In the genomic region with DNA sequence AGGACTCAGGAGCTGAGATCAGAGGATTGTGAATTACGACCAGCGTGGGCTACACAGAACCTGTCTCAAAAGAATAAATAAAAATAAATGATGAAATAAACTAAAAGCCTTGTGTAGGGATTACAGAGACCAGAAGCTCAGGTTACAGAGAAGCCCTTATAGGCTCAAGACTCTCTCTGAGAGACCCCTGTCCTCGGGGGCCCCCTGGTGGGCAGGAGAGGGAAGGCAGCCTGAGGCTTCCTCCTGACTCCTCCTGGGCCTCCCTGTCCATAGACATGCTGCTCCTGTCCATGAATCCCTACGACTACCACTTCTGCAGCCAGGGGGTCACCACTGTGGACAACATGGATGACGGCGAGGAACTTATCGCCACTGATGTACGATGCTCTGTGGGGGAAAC, we compare ENCODE assay signal across 8 mouse cellular contexts. TPM values are rescaled to one million over a fixed set of nuclear protein-coding genes. Genes with fewer than 3 reads are reported as not detected.
DNase-seq lines count a peak whose midpoint lies in the region; ATAC-seq lines count a peak whose summit lies in the region.

No protein-coding gene starts in this region.

- 23% methylated on average over 8 of the region's 8 CpGs for WGBS in hindbrain, embryonic 14.5 days

- ATAC-seq in hindbrain, embryonic 14.5 days (ENCODE audit: low FRiP score): no peak

- peak; percentile 88 for DNase-seq in Muller cell, postnatal 12 days (ENCODE audit: inconsistent ontology term)
- peak; percentile 92 for DNase-seq in cerebellum, adult 9-10 months
- DNase-seq in frontal cortex, postnatal 14 days (ENCODE audit: low spot score in 2 of 2): peak; percentile 75 to 88
- DNase-seq in hindbrain, embryonic 14.5 days (ENCODE audit: low spot score): peak; percentile 78
- peak; percentile 61 for DNase-seq in left cerebral cortex, adult 11 months (ENCODE audit: low spot score)
- peak; percentile 91 for DNase-seq in lung, postnatal 36 days
- peak; percentile 67 for DNase-seq in retina, postnatal 7 days (ENCODE audit: low read depth, low spot score)
- DNase-seq in urinary bladder, adult 2 months (ENCODE audit: low spot score): peak; percentile 83

- no peaks in the 10 kb centered on the region for H3K36me3 ChIP-seq in hindbrain, embryonic 14.5 days (replicated peaks; ENCODE audit: control insufficient read depth, insufficient read depth)

- H3K27ac ChIP-seq in hindbrain, embryonic 14.5 days: no peak overlapping the region

- H3K4me2 ChIP-seq in hindbrain, embryonic 14.5 days (replicated peaks): no peak overlapping the region

- H3K9me3 ChIP-seq in hindbrain, embryonic 14.5 days (ENCODE audit: control insufficient read depth, low read length): no peaks in the 10 kb centered on the region

- H3K4me1 ChIP-seq in hindbrain, embryonic 14.5 days (replicated peaks; ENCODE audit: control insufficient read depth, insufficient read depth, low read length): no peaks in the 10 kb centered on the region

- no peak overlapping the region for H3K4me3 ChIP-seq in hindbrain, embryonic 14.5 days (replicated peaks; ENCODE audit: low read length)

- H3K27me3 ChIP-seq in hindbrain, embryonic 14.5 days (ENCODE audit: control insufficient read depth, insufficient read depth, low read length): no peaks in the 10 kb centered on the region

- no peak overlapping the region for H3K9ac ChIP-seq in hindbrain, embryonic 14.5 days

RNA-seq across cellular contexts. Expression of gene Myh7b, which starts 8.8 kb away (rescaled TPM):
- polyA plus RNA-seq in hindbrain, embryonic 14.5 days (2014; fragmentation: Nextera tagmentation; extraction: Ambion mirVana): 0.40 and 0.99 TPM in 2 replicates
- 0.01 TPM in 1 of 2 replicates, not detected in the other for polyA plus RNA-seq in urinary bladder, adult 2 months (2012; rRNA removed)

RNA-seq across cellular contexts. Expression of gene Gss, which starts 27.2 kb away (rescaled TPM):
- 14.3 and 15.3 TPM in 2 replicates for polyA plus RNA-seq in hindbrain, embryonic 14.5 days (2014; fragmentation: Nextera tagmentation; extraction: Ambion mirVana)
- polyA plus RNA-seq in urinary bladder, adult 2 months (2012; rRNA removed): 15.4 and 17.5 TPM in 2 replicates
